Mouse (Mus musculus): ENCODE measurements at regions not wholly inside any gene's neighbourhood (a gene's known extent, or its start where the extent isn't known, plus 50 kb on each side); places are given as distances from the start of the nearest gene placed in this dataset.

- DNase-seq, result no peak
Measured at GRCm38 (mm10) chr10:7267106-7267505, 55.1 kb upstream of the Cnksr3 start.

- no peak for DNase-seq
Measured at GRCm38 (mm10) chr10:7265412-7265811, 53.4 kb upstream of the Cnksr3 start.

- DNase-seq, result no peak
Measured at GRCm38 (mm10) chr10:7264721-7265120, 52.7 kb upstream of the Cnksr3 start.

Data from kidney, adult 18-20 months (tissue).